Mouse (Mus musculus): ENCODE results near the gene Ddb2. TPM values are rescaled to one million over a fixed set of nuclear protein-coding genes. Genes with fewer than 3 reads are reported as not detected.

Gene Ddb2
- polyA plus RNA-seq, 1 experiment, result 13.7 TPM

DNA sequence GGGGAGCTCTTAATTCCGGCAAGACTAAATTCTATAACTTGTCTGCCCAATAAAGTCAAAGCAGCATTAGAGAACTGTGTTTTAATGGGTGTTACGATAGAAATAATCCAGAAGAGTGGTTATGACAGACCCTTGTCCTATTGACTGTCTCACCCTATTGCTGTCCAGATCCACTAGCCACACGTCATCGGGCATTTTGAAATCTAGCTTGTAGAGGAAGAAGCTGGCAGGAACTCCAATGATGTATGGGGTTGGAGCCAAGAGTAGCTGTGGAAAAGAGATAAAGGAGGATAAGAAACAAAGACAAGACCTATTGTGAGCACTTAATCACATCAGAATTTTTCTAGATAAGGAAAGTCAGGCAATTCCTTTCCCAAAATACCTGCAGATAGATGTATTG lies 61.3 kb downstream of the Ddb2 start:
- no peaks in the 10 kb centered on the region for H3K4me1 ChIP-seq (ENCODE audit: control insufficient read depth, insufficient read depth, low read length)
- no peak overlapping the region for H3K4me3 ChIP-seq (ENCODE audit: control insufficient read depth, low read depth, low read length)
- TF ChIP-seq POLR2A (IDR thresholded peaks at IDR 0.05; ENCODE audit: control insufficient read depth, low read depth, low read length) (no peak), CTCF (IDR thresholded peaks at IDR 0.05; ENCODE audit: control insufficient read depth, insufficient read depth, insufficient replicate concordance, low read depth, low read length) (no peak)
- H3K27me3 ChIP-seq (ENCODE audit: control insufficient read depth, insufficient read depth, low read length), result no peaks in the 10 kb centered on the region
- H3K27ac ChIP-seq (ENCODE audit: control insufficient read depth, insufficient read depth, low read depth, low read length), result no peak overlapping the region
- peaks cover 2% of the 10 kb centered on the region for H3K36me3 ChIP-seq (ENCODE audit: control insufficient read depth, insufficient read depth, low read length)

DNA sequence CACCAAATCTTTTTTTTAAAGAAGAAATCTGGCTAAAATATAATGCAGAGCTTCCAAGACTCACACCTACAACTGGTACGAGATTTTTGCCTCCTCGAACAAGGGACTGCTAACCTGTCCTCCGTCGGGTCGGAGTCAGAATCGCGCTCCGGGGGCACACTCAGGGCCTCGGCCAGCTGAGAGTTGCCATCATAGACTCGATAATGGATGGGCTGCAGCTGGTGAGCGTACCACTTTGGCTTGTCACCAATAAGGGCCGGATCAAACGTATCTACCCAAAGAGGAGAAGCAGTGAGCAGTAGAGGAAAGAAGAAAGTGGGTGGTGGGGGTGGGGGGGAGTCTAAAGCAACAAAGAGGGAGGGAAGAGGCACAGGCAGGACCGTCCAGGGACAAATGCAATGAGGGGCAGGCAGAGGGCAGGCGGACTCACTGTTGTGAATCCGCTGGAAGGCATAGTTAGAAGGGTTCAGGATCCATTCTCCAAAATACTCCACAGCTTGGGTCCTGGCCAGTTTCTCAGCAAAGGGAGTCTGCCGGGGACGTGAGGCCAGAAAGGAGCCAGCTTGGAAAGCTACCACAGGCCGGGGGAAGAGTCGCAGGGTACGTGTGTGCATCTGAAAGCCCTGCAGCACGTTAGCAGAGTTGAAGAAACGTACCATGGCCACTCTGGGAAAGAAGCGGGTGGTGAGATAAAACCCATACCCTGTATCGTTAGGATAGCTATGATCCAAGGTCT lies 67.0 kb downstream of the Ddb2 start:
- Histone ChIP-seq H3K4me3 (ENCODE audit: control insufficient read depth, low read depth, low read length) (no peak overlapping the region), H3K36me3 (ENCODE audit: control insufficient read depth, insufficient read depth, low read length) (peaks cover 6% of the 10 kb centered on the region), H3K27me3 (ENCODE audit: control insufficient read depth, insufficient read depth, low read length) (no peaks in the 10 kb centered on the region), H3K4me1 (ENCODE audit: control insufficient read depth, insufficient read depth, low read length) (no peaks in the 10 kb centered on the region), H3K27ac (ENCODE audit: control insufficient read depth, insufficient read depth, low read depth, low read length) (no peak overlapping the region)
- TF ChIP-seq POLR2A (IDR thresholded peaks at IDR 0.05; ENCODE audit: control insufficient read depth, low read depth, low read length) (no peak), CTCF (IDR thresholded peaks at IDR 0.05; ENCODE audit: control insufficient read depth, insufficient read depth, insufficient replicate concordance, low read depth, low read length) (no peak)

DNA sequence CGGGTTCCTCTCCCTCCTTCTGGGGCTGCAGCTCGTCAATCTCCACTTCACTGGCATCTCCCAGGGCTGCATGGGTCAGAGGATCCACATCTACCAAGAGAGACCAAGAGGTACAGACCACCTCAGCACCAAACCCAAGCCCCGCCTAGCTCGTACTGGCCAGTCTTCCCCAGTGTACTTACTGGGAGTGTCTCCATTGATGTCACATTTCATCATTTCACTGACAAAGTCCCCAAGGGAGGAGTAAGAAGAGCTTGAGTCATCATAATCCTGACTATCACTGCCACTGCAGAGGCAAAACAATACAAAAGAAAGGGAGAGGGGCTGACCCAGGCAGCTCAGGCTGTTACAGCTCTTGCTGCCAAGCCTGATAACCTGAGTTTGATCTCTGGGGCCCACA lies 69.2 kb downstream of the Ddb2 start:
- Histone ChIP-seq H3K27ac (ENCODE audit: control insufficient read depth, insufficient read depth, low read depth, low read length) (no peak overlapping the region), H3K4me3 (ENCODE audit: control insufficient read depth, low read depth, low read length) (no peak overlapping the region), H3K36me3 (ENCODE audit: control insufficient read depth, insufficient read depth, low read length) (peaks cover 6% of the 10 kb centered on the region), H3K4me1 (ENCODE audit: control insufficient read depth, insufficient read depth, low read length) (no peaks in the 10 kb centered on the region), H3K27me3 (ENCODE audit: control insufficient read depth, insufficient read depth, low read length) (no peaks in the 10 kb centered on the region)
- TF ChIP-seq CTCF (IDR thresholded peaks at IDR 0.05; ENCODE audit: control insufficient read depth, insufficient read depth, insufficient replicate concordance, low read depth, low read length) (no peak), POLR2A (IDR thresholded peaks at IDR 0.05; ENCODE audit: control insufficient read depth, low read depth, low read length) (no peak)

DNA sequence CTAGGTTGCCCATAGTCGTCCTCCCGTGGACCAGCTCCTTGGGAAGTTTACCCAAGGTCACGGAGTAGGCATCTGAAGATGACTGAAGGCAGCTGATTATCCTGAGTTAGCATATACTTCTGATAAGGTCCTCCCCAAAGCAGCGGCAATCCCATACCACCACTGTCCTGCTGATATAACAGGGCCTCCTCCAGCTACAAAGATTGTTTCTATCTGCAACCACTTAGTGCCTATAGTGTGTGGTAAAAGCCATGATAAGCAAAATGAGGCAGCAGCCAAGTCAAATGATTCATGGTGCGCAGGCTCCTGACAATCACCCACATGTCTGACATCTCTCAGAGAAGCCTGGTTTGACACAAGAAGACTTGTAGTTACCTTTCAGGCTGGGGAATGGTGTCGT lies 71.8 kb downstream of the Ddb2 start:
- no peaks in the 10 kb centered on the region for H3K27me3 ChIP-seq (ENCODE audit: control insufficient read depth, insufficient read depth, low read length)
- H3K4me3 ChIP-seq (ENCODE audit: control insufficient read depth, low read depth, low read length), result no peak overlapping the region
- H3K27ac ChIP-seq (ENCODE audit: control insufficient read depth, insufficient read depth, low read depth, low read length), result no peak overlapping the region
- no peaks in the 10 kb centered on the region for H3K4me1 ChIP-seq (ENCODE audit: control insufficient read depth, insufficient read depth, low read length)
- TF ChIP-seq POLR2A (IDR thresholded peaks at IDR 0.05; ENCODE audit: control insufficient read depth, low read depth, low read length) (no peak), CTCF (IDR thresholded peaks at IDR 0.05; ENCODE audit: control insufficient read depth, insufficient read depth, insufficient replicate concordance, low read depth, low read length) (no peak)
- peaks cover 4% of the 10 kb centered on the region for H3K36me3 ChIP-seq (ENCODE audit: control insufficient read depth, insufficient read depth, low read length)

DNA sequence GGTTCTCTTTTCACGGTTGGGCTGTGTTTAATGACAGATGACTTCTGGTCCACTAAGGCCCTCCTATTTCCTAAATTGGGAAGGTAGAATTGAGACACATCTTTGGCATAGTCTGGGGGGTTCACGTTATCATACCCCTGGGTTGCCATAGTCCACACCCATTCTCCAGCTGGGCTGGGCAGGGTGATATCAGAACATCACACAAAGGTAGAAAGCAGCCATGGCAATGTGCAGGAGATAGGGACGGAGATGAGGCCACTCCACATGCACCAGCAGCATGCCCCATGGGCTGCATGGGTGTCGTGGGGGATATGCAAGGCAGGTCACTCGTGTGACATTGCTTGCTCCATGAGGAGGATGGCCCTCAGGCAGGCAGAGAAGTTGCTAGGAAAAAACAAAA lies 73.2 kb downstream of the Ddb2 start:
- TF ChIP-seq CTCF (IDR thresholded peaks at IDR 0.05; ENCODE audit: control insufficient read depth, insufficient read depth, insufficient replicate concordance, low read depth, low read length) (no peak), POLR2A (IDR thresholded peaks at IDR 0.05; ENCODE audit: control insufficient read depth, low read depth, low read length) (no peak)
- no peak overlapping the region for H3K4me3 ChIP-seq (ENCODE audit: control insufficient read depth, low read depth, low read length)
- H3K27ac ChIP-seq (ENCODE audit: control insufficient read depth, insufficient read depth, low read depth, low read length), result no peak overlapping the region
- no peaks in the 10 kb centered on the region for H3K27me3 ChIP-seq (ENCODE audit: control insufficient read depth, insufficient read depth, low read length)
- H3K36me3 ChIP-seq (ENCODE audit: control insufficient read depth, insufficient read depth, low read length), result peaks cover 4% of the 10 kb centered on the region
- H3K4me1 ChIP-seq (ENCODE audit: control insufficient read depth, insufficient read depth, low read length), result no peaks in the 10 kb centered on the region

DNA sequence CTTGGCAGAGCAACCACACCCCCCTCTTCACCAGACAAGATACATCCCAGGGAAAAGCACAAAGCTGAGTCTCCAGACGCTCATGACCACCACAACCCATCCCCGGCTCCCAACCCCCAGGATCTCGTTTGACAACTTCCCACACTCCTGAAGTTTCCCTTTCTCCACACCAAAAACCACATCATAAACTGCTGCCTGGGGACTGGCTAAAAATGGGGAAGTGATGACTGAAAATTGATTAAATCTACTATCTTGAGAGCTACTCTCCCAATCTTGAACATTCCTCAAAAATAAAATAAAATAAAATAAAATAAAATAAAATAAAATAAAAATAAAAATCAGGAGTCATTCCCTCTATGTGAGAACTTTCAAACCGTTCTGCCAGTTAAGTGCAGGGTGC lies 73.8 kb downstream of the Ddb2 start:
- Histone ChIP-seq H3K4me1 (ENCODE audit: control insufficient read depth, insufficient read depth, low read length) (no peaks in the 10 kb centered on the region), H3K4me3 (ENCODE audit: control insufficient read depth, low read depth, low read length) (no peak overlapping the region), H3K36me3 (ENCODE audit: control insufficient read depth, insufficient read depth, low read length) (peaks cover 4% of the 10 kb centered on the region), H3K27me3 (ENCODE audit: control insufficient read depth, insufficient read depth, low read length) (no peaks in the 10 kb centered on the region), H3K27ac (ENCODE audit: control insufficient read depth, insufficient read depth, low read depth, low read length) (no peak overlapping the region)
- TF ChIP-seq CTCF (IDR thresholded peaks at IDR 0.05; ENCODE audit: control insufficient read depth, insufficient read depth, insufficient replicate concordance, low read depth, low read length), result no peak

Other genes with a start within 250 kb of the Ddb2 start
- 6.7 and 7.1 TPM in 2 replicates for gene Rapsn, start 201.4 kb downstream of the Ddb2 start, polyA plus RNA-seq (2012; rRNA removed)
- gene Psmc3, start 183.0 kb downstream of the Ddb2 start, polyA plus RNA-seq (2012; rRNA removed), result 435 and 494 TPM in 2 replicates
- gene Slc39a13, start 166.6 kb downstream of the Ddb2 start, polyA plus RNA-seq (2012; rRNA removed), result 65.7 and 67.9 TPM in 2 replicates
- gene Spi1, start 154.6 kb downstream of the Ddb2 start, polyA plus RNA-seq (2012; rRNA removed), result 2.5 and 2.9 TPM in 2 replicates
- 0.04 TPM in 1 of 2 replicates, not detected in the other for gene Mybpc3, start 118.8 kb downstream of the Ddb2 start, polyA plus RNA-seq (2012; rRNA removed)
- gene Madd, start 53.1 kb downstream of the Ddb2 start, polyA plus RNA-seq (2012; rRNA removed), result 9.0 and 11.4 TPM in 2 replicates
- gene Nr1h3, start 34.1 kb downstream of the Ddb2 start, polyA plus RNA-seq (2012; rRNA removed), result 20.0 and 22.8 TPM in 2 replicates
- 11.9 and 12.0 TPM in 2 replicates for gene Acp2, start 34.1 kb downstream of the Ddb2 start, polyA plus RNA-seq (2012; rRNA removed)
- 3.9 and 5.7 TPM in 2 replicates for gene Pacsin3, start 19.0 kb upstream of the Ddb2 start, polyA plus RNA-seq (2012; rRNA removed)
- 29.1 and 34.6 TPM in 2 replicates for gene Arfgap2, start 28.0 kb upstream of the Ddb2 start, polyA plus RNA-seq (2012; rRNA removed)
- gene 1110051M20Rik, start 207.7 kb upstream of the Ddb2 start, polyA plus RNA-seq (2012; rRNA removed), result 81.5 and 91.7 TPM in 2 replicates
- 0.44 and 0.96 TPM in 2 replicates for gene Lrp4, start 220.5 kb upstream of the Ddb2 start, polyA plus RNA-seq (2012; rRNA removed)